Mouse (Mus musculus) ES-Bruce4 (cell line): ENCODE data around the gene Opa3.

ENCODE experiments used
- CTCF ChIP-seq: IDR thresholded peaks from one replicate; pipeline ENCODE4 v1.8.1; 2011; ENCODE audit warnings: low read depth, low read length
- EP300 ChIP-seq: IDR thresholded peaks from 2 replicates; pipeline ENCODE4 v1.6.1; 2011; ENCODE audit warnings: low read depth, low read length; ENCODE audit not compliant: insufficient read depth

DNA sequence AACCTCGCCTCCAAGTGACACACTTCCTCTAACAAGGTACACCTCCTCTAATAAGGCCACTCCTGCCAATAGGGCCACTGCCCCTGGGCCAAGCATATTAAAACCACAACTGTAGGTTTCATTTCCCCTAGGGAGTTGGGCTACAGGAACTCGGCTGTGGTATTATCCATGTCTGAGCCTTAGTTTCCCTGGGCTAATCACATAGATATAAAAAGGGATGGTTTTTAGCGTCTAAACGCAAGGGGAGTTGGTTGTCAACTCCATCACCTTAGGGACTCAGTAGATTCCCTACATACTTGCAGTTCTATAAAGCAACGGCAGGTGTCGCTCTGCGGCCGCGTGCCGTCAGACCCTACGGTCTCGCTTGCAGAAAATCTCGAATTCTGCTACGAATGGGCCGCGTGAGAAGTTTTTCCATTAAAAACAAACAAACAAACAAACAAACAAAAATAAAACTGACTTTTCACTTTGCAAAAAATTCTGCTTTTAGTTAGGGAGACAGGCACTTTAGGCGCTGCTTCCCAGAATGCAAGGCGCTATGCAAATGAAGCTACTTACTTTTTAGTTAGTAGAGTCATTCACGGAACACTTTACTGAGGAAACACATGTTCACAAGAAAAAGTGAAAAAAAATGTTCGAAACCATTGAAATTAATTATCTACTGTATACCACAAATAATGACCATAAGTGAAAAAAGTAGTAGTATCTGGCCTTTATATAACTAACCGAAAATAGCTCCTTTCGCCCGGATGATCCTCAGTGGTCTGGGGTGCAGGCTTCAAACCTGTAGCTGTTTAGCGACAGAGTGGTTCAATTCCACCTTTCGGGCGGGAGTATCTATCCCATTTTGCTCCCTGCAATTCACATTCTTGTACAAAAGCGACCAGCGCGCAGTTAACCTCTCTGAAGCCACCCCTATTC, 72.6 kb downstream of the Opa3 start:
- TF ChIP-seq CTCF (peak; percentile 94), EP300 (0 out of 2 replicates have a peak, but pooled peaks have one; percentile 13)
